Mouse (Mus musculus) liver (tissue): ENCODE results near the gene Doc2g.

Experiments used
- DNase-seq: peaks from one replicate; pipeline ENCODE4 v3.0.0-alpha.2; 2020; ENCODE audit warnings: mixed read lengths

Doc2g gene

DNA sequence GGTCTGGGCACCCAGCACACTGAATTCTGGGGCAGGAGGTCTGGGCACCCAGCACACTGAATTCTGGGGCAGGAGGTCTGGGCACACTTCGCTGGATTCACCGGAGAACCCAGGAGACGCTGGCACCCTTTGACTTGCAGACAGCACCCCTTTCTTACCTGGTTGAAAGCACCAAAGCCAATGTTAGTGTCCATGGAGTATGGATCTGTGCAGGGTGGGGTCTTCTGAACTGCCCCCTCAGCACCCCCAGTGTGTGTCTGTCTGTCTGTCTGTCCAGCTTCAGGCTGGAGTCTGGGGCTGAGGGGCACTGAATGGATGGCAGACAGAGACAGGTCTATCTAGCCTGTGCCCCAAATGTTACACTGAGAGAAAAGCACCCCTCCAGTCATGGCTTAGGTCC, 11.6 kb upstream of the Doc2g start:
- no peak for DNase-seq

DNA sequence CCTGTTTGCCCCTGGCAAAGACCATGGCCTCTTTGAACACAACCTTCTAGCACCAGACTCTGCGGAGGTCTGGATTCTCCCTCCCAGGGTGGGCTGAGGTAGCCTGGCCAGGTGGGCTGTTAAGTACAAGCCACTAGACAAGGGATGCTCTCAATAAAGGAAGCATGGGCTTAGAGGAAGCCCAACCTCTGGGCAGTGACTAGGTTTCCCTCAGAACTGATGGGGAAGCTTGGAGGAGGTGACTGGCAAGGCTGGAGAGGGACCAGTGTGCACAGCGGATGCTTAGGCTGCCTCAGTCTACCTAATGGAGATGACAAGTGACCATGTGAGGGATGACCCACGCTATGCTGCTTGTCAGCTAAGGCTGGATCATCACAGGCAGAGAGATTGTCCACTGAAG, 11.1 kb upstream of the Doc2g start:
- no peak for DNase-seq

DNA sequence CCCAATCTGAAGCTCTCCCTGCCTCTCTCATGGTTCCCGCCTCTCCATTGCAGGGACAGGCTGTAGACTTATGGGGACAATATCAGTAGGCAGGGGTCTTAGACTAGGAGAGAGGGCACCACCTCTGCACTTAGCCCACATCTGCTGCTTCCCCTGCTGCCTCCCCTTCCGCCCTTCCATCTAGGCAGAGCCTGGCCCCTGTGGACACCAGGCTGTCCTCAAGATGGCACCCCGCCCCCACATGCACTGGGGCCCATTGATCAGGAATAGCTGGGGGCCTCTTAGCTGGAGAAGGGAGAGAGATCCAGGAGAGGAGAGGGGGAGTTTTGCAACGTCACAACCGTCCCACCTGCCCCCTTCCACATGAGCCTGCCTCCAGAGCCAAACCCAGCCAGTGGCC, 10.7 kb upstream of the Doc2g start, which contains the start of gene Tbx10:
TSS of gene Tbx10 (plus strand) at position 337 of the 400 bp plus-strand sequence.
- no peak for DNase-seq

DNA sequence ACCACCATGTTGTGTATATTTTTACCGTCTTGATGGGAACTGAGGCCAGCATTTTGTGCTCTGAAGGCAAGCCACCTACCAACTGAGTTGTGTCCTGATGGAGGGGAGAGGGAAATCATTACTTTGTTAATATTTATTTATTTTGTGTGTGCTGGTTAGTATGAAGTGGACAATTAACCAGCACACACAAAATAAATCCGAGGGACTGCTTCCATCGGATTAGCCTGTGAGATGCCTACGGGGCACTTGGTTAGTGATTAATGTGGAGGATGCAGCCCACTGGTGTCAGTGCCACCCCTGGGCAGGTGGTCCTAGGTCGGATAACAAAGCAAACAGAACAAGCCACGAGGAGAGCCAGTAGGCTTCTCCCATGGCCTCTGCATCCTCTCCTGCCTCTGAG, 8.2 kb upstream of the Doc2g start:
- no peak for DNase-seq

DNA sequence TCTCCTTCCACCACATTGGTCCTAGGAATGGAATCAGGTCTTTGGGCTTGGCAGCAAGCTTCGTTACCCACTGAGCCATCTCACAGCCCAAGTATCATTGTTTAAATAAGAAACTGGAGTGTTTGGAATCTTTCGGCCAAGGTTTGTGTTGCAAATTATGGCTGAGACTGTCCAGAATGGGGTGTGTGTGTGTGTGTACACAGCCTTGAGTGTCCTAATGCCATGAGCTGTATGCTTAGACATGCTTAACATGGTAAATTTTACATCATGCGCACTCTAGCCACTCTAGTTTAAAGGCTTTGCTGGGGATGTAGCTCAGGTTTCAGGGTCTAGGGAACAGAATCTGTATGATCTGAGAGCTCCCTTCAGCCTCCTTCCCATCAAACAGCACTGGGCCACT, 7.6 kb upstream of the Doc2g start:
- no peak for DNase-seq

DNA sequence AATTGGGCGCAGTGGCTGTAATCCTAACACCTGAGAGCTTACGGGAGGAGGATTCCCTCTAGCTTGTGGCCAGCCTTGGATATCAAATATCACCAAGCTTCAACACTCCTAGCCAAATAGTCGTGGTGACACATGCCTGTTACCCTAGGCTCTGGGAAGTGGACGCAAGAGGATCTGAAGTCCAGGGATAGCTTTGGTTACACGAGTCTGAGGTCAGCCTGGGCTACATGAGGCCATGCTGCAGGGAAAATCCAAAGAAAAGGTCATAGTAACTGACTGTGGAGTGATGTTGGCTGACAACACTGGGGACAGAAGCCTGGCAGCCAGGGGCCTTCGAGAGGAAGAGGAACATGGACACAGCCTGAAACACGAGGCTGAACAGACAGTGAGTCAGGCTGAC, 7.0 kb upstream of the Doc2g start:
- DNase-seq = no peak

DNA sequence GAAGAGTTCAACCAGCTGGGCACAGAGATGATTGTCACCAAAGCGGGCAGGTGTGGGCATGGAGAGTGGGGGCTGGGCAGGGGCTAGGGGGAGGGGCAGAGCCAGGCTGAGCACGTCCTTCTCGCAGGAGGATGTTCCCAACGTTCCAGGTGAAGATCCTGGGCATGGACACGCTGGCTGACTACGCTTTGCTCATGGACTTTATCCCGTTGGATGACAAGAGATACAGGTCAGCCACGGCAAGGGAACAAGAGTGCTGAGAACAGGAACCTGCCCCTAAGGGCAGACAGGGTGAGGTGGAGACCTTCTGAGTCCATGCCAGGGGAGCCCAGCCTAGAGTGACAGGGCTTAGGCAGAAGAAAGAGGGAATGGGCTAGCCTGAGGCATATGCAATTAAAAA, 6.4 kb upstream of the Doc2g start:
- no peak for DNase-seq

DNA sequence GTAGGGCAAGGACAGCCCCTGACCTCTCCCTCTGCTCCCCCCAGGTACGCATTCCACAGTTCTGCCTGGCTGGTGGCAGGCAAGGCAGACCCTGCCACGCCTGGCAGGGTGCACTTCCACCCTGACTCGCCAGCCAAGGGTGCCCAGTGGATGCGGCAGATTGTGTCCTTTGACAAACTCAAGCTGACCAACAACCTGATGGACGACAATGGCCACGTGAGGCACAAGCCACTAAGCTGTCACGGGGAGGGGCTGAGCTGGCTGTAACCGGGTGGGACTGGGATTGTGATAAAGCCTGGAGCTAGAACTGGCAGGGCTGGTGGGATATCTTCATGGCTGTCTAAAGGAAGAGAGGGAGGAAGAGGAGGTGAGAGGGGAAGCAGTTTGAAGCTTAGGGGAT, 5.9 kb upstream of the Doc2g start:
- DNase-seq = no peak

DNA sequence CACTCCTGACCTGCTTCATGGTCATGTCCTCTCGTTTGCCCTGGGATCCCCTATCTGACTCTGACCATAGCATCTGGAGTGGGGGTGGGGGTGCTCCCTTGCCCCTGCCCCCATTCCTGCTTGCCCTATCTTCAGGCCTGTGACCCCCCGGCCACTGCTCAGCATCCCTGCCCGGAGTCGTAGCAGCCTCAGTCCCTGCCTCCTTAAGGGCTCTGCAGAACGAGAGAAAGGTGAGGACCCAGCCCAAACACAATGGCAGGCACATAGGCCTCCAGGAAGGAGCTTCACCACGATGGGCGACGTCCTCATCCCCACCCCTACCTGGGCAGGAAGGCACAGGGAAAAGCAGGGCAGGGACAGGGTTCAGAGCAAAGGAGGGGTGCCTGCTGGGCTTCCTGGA, 4.8 kb upstream of the Doc2g start:
- DNase-seq = no peak

DNA sequence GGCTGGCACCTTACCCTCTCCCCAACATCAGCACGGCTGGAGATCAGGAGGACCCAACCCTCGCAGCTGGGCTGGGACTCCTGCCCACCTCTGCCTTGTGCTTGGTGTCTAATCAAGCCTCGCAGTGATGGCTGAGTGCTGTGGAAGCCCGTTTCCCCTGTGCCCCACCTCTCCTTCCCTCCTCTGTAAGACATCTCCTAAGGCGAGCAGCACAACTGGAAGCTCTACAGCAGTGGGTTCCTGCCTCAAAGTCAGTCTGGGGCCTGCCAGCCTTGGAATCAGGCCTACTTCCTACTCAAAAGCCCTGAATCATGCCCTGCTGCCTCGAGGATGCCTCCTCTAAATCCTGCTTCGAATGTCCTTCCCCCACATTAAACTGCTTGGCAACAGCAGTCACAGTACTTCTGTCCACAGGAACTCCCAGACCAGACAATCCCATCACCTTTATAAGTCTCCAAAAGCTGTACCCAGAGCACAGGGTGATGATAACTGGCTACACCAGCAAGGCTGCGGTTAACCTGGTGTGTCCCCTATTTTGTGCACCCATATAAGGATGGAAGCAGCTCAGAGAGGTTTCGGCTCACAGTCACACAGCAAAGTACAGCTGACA, 3.9 kb upstream of the Doc2g start:
- no peak for DNase-seq

DNA sequence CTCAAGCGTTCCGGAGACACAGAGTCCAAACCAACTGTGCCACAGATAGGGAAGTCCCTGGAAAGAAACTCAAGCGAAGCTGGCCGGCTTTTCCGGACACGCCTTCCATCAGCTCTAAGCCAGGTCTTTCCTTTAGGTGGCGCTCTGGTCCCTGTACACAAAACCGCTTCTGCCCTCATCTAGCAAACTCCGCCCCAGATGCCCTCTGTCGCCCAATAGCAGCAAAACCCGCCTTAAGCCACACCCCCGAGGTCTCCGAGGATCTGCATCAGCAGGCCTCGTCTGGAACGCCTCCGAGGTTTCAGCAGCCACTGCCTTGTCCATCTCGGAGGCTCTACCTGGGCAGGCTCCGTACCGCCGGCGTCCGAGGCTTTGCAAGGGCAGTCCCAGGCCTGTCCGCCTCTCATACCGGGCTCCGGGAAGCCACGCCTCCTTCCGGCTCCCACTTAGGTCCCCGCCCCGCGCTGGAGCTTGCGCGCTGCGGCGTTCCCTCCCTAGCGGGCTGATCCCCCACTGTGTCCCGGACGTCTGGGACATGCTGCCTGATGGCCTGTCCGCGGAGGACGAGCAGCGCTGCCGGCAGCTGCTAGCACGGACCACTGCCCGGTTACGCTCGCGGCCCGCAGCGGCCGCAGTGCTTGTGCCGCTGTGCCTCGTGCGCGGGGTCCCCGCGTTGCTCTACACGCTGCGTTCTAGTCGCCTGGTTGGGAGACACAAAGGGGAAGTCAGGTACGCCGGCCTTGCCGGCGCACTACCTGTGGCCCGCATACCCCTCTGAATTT, 2.8 kb upstream of the Doc2g start, which contains the start of the genes Nudt8 and Gm49405:
TSS of gene Nudt8 (plus strand) at position 462 of the 782 bp plus-strand sequence.
TSS of gene Gm49405 (plus strand) at position 508 of the 782 bp plus-strand sequence.
- peak; percentile 98 for DNase-seq

DNA sequence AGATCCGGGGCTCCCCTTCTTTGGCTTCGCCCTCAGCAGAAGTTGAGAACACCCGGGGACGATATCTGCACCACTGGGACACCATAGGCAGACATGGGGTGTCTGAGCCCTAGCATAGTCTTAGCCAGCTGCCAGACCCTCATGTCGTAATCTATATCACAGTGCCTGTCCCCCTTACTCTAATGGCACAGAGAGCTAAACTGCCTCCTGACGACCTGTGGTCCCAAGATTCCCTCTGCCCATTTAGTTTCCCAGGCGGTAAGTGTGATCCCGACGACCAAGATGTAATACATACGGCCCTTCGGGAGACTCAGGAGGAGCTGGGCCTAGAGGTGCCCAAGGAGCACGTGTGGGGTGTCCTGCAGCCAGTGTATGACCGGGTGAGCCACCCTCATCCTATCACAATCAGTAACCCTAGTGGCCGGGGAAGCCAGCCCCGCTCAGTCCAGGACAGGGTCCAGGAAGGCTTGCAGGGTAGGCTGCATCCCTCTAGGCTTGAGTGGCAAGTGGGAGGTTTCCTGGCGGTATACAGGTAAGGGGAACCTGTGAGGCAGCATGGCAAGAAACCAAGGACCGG, 2.1 kb upstream of the Doc2g start:
- DNase-seq = peak; percentile 31

DNA sequence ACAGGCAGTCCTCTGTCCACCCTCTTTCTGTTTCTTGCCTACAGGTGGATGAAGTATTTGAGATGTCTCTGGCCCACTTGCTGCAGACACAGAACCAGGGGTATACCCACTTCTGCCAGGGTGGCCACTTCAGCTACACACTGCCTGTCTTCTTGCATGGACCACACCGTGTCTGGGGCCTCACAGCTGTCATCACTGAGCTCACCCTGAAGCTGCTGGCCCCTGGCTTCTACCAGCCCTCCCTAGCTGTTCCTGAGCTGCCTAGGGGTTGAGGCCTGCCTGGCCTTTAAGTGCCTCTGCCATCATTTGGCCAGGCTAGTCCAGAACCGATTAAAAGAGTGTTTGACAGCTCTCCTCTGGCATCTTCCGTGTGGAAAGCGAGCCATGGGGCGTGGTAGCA, 1.4 kb upstream of the Doc2g start:
- DNase-seq = no peak

DNA sequence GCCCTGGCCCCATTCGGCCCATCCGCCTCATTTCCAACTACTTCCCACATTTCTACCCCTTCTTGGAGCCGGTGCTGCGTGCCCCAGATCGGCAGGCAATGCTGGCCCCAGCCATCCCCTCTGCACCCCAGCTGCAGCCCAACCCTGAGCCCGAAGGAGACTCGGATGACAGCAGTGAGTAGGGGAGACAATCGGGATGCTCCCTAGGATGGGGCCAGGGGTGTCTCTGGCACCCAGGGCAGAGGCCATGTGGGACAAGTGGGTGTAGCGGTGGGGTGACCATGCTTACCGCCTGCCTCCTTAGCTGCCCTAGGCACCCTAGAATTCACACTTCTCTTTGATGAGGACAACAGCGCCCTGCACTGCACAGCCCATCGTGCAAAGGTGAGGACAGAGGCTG, 528 bp downstream of the Doc2g start:
- no peak for DNase-seq

DNA sequence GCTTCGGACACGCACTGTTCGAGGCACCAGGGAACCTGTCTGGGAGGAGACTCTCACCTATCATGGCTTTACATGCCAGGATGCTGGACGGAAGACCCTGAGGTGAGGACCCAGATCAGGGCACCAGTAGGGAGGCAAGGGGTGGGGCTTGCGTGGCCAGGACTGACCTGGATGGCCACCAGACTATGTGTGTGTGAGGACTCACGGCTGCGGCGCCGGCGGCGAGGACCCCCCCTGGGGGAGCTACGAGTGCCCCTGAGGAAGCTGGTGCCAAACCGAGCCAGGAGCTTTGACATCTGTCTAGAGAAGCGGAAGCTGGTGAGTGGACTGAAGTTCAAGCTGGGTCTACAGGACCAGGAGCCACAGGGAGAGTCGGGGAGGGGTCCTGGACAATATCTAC, 1.2 kb downstream of the Doc2g start:
- no peak for DNase-seq

DNA sequence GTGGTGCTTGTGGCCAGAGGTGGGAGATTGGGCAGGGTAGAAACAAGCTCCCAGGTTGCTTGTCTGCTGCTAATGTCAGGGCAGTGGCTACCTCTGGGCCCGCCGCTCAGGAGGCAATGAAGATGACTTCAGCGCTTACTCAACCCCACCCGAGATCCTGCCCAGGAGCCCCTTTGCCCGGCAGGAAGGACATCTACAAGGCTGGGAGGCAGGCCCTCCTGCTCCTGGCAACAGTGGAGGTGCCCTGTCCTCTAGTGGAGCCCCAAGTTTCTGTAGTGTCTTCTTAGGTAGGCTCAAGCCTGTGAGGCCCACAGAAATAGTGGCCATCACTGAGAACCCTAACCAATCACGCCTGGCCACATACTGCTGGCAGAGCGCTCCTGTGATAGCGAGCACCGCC, 2.0 kb downstream of the Doc2g start:
- DNase-seq = no peak

DNA sequence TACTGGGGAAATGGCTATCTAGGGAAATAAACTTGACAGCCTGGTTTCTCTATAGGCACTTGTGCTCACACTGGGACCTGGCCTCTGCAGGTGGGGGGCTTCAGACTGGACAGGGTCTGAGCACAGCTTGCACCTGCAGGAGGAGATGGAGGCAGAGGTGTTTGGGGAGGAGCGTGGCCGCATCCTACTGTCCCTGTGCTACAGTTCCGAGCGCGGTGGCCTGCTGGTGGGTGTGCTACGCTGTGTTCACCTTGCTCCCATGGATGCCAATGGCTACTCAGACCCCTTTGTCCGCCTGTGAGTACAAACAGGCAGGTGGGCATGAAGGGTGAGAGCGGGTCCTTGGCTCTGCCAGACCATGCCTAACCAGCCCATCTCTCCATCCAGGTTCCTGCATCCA, 2.9 kb downstream of the Doc2g start:
- DNase-seq = no peak

DNA sequence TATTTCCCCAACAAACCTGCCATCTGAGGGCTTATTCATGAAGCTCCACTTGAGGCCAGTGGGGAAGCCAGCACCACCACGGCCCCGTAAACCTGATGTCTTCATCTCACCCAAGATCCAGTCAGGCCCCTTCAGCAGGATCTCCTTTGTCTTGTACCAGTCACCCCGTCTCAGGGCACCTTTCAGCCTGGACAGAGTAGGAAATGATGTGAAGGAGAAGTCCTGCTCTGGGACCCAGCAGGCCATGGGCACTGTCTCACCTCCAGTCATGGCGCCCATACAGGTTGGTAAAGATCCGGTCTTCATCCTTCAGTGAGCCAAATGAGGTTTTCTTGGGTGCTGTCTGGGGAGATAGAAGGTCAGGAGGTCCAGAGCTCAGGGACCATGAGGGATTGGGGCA, 8.0 kb downstream of the Doc2g start:
- no peak for DNase-seq

DNA sequence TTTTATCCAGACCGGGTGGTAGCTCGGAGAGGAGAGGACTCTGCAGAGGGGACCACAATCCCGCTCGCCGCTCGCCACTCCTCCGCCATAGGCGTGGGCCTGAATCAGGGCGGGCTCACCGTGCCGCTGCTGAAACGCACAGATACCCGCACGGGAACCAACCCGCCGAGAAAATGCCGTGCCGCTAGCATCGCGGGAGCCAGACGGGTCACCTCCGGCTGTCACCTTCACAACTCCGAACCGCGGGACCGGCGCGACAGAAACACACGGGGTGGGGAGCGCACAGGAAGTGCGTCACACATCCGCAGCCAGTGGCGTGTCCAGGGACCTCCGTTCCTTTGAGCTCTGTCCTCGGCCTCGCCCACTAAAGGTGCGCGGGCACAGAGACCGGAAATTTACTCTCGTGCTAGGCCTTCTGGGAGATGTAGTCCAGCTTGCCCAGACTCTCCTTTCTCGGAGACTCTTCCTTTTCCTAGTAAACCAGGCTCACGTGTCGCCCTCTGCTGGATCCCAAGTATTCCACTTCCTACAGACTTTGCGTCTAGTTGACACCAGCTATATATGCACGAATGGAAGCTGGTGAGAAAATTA, 9.4 kb downstream of the Doc2g start, which contains the start of gene Ndufv1:
TSS of gene Ndufv1 (minus strand) at position 375 of the 591 bp plus-strand sequence.
- peak; percentile 96 for DNase-seq

DNA sequence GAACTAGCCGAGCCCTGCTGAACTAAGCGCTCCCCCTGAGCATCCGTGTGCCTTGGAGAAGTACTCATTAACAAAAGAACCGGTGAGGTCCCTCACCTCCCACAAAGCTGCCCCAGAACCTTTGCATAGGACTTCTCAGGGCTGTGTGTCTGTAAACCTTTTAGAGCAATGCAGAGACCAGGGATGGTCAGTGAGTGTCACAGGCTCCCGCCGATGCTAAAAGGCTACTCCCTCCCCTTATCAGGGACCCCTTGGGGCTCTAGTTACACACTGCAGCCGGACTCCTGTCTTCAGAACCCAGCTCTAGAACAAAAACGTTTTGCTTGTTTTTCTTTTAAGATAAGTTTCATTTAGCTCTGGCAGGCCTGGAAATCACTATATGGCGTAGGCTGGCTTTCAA, 10.0 kb downstream of the Doc2g start:
- DNase-seq = peak; percentile 53

DNA sequence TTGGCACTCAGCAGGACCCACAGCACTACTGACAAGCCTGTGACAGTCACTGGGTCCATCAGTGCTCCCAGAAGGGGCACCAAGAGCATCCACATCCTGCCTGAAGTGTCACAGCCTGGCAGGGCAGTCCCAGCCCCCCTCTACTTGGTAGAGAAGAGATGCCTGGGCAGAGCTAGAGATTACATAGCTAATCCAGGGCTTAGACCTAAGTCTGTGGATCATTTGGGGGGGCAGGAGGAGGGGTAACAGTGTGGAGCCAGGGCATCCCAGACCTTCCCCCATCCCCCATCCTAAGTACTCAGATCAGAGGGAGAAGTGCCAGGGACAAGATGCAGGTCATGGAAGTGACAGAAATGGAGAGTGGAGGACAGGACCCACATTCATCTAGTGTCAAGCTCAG, 11.7 kb downstream of the Doc2g start:
- DNase-seq = no peak

DNA sequence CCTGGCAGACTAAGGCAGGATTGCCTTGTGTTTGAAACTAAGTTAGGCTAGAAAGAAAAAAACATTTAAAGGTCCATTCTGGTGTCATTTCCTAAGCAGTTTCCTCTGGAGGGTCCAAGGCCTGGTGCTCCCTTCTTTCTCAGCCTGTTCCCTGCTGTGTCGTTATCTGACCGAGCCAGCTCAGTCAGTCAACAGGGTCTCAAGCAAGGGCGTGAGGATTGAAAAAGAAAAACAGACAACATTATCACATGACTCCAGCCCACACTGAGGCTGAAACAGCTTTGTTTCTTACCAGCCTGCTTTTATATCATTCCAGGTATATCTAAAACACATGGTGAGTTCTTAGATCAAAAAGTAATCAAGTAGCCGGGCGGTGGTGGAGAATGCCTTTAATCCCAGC, 12.5 kb downstream of the Doc2g start:
- DNase-seq = peak; percentile 64

DNA sequence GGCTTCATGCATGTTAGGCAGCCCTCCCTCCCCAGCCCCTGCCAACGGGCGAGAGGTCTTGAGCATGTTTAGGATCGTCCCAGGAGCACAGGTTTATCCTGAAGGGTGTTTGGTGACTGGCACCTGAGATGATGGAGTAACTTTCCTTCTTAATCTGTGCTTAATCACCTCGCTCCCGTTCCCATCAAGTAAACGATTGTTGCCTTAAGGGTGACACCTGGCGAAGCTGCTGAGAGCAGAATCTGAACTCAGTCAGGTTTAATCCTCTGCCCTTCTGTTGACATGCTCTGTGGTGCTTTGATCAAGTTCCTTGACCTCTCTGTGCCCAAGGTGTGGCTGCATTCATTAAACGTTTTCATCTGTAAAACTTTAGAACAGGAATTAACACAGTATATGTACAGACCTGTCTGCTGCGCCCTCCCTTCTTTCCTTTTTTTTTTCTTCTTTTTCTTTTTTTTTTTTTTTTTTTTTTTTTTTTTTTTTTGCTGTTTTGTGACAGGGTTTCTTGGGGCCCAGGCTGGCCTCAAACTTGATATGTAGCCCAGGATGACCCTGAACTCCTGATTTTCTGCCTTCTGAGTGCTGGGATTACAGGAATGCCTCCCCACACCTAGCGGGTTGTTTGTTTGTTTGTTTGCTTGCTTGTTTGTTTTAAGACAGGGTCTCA, 14.9 kb downstream of the Doc2g start:
- no peak for DNase-seq
